Mouse (Mus musculus) common myeloid progenitor, adult 5-6 weeks (primary cell): Measurements from ENCODE around the gene Gm11172. TPM values are rescaled to one million over a fixed set of nuclear protein-coding genes. Genes with fewer than 3 reads are reported as not detected.
"Not testable (repeated sequence)": the region's sequence is repeated elsewhere in the genome, so short reads cannot be mapped to it uniquely, and the experiment has no call there.

Experiments used
- ATAC-seq: replicated peaks from 2 replicates; pipeline ENCODE4 v1.8.0; 2016; ENCODE audit warnings: low read depth, mild to moderate bottlenecking, moderate TSS enrichment, inconsistent platforms; ENCODE audit not compliant: poor library complexity, severe bottlenecking
- total RNA-seq: library from RNA; stranded (forward); fragments of 200-1000, 187-1606 nt; gene quantifications from 2 replicates; pipeline ENCODE4 v1.2.3, GENCODE M21; 2017

The Gm11172 gene
- total RNA-seq, 1 experiment from 2014 or later: not detected

DNA sequence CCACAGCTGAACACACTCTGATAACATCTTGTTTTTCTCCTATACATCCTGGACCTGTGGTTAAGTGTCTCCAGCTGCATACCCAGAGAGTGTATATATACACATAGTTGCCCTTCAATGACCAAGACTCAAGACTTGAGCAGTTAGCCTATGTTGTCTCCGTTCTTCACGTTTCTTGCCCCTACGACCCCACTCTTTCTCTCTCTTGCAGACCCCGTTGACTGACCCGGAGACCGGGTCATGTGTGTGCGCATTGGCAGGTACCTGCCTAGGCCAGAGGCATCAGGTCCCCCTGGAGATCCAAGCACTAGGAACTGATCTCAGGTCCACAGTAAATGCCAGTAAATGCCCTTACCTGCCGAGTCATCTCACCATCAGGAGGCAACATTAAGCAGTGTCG is 14.6 kb downstream of the Gm11172 start:
- ATAC-seq: no peak

DNA sequence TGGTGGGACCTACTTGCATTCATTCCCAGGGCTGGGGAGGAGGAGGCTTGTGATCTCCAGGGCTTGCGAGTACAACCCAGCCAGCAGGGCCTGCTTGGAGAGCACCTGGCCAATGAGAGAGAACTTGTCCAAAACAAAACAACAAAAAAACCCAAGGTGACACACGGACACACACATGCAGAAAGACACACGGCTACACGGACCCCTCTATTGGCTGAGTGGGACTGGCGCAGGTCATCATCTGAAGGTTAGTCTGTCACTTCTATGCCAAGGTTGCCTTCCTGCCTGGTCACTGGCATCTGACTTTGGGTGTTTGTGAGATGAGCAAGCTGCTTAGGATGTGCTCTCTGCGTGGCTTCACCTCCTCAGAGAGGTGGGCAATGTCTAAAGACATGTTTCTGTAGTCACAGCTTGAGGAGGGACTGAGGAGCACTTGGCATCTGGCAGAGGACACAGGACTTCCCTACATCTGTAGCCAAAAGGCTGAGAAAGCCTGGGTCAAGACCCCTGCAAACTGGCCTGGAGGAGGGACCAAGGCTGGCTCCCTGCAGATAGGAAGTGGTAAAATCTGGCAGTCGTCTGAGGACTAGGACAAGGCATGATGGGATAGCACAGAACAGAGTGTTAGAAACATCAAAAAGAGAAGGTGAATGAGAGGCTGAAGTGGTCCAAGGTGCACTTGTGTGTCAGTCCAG is 15.2 kb downstream of the Gm11172 start:
- no peak for ATAC-seq

DNA sequence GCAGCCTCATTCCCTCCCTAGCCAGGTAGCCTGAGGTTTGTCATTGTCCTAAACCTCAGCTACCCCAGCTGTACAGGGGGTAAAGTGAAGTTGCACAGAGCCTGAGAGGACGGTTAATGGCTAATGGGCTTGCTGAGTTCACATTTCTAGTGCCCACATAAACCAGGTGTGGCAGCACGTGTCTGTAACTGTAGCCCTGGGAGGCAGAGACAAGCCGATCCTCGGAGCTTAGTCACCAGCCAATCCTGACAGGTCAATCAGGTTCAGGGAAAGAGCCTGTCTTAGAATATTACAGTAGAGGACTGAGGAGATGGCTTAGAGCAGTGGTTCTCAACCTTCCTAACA is 15.7 kb downstream of the Gm11172 start:
- ATAC-seq: no peak

DNA sequence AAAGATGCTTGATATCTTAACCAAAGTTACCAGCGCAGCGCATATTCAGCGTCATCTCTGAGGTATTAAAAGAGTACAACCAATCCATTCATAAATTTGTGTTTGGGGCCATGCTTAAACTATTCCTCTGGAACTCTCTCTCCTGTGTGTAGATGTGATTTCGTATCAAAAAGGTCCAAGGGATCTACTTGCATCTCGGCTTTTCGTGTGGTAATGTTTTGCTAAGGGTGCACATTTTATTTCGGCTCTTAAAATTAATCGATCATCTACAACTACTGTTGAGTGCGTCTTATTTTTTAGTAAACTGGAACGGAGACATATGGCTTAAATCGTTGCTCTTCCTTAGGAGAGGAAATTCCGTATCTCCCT is 21.8 kb downstream of the Gm11172 start:
- no peak for ATAC-seq

DNA sequence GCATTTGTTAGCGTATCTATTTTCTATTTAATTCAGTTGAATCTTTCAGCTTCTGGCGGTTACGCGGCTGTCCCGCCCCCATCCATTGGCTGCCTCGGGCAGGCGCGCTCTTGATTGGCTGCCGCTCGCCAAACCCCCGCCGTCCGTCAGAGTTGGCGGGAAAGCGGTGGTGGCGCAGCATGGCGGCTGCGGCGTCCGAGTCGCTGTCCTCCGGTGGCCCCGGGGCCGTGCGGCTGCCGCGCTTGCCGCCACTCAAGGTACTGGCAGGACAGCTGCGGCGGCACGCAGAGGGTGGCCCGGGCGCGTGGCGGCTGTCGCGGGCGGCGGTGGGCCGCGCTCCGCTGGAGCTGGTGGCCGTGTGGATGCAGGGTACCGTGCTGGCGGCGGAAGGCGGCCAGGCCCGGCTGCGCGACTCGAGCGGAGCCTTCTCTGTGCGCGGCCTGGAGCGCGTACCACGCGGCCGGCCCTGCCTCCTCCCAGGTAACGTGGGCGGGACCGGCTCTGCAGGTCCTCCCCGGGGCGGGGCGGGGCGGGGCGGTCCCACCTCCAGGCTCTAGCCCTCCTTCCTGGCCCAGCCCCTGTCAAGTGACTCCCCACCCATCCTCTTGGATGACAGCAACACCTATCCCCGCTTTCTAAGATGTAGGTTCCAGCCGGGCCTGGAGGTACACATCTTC is 22.3 kb downstream of the Gm11172 start, which contains the start of gene Rmi2:
Gene Rmi2 (plus strand): TSS at position 149 of the 677 bp plus-strand sequence.
- peak; percentile 83 for ATAC-seq

DNA sequence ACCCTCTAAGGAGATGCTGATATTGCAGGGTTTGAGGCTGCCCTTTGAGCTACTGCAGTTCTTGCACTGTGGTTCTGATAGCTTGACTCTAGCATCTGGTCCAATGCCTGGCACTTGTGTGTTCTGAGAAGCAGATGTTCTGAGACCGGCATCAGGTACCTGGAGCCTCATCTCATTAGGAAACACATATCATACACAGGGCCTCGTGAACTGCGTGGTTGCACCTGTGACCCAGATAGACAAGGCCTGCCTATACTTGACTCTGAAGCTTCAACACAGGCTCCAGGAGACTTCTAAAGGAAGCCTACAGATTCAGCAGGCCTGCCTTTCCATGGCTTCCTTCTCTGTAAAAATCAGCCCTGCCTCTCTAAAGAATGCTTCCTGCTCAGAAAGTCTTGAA is 23.7 kb downstream of the Gm11172 start:
- ATAC-seq: no peak

DNA sequence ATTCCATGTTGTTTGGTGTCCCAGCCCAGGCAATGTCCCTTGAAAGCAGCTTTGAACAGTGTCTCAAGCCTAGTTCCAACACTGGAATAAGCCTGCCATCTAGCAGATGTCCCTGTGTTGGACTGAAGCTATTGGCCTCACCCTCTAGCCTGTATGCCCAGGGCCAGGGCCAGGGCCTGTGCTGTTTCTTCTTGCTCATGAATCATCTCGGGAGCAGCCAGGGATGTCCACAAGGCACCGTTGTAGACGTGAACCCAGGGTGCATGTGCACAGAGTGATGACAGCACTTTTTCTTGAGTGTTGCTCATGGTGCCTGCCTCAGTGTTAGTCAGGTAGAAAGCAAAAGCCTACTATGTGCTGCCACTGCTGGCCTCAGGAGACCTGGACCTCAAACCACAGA is 24.5 kb downstream of the Gm11172 start:
- no peak for ATAC-seq

DNA sequence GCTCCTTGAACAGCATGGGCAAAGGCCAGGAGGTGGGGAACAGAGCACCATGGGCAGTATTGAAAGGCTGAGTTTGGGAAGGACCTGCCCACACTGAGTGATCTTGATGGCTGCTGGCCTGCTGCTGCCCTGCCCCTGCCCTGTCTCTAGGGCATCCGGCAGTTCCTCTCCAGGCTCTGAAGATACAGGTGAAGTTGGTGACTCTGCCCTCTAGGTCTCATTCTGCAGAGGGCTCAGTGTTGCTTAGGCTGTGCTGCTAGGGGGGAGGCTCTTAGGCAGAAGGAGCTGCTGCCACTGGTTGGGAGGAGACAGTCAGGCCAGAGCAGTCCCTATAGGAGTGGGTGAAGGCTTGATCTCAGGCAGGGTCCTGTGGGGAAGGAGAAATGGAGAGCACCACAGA is 25.2 kb downstream of the Gm11172 start:
- peak; percentile 5; the same call in 1 of the 2 replicates for ATAC-seq

DNA sequence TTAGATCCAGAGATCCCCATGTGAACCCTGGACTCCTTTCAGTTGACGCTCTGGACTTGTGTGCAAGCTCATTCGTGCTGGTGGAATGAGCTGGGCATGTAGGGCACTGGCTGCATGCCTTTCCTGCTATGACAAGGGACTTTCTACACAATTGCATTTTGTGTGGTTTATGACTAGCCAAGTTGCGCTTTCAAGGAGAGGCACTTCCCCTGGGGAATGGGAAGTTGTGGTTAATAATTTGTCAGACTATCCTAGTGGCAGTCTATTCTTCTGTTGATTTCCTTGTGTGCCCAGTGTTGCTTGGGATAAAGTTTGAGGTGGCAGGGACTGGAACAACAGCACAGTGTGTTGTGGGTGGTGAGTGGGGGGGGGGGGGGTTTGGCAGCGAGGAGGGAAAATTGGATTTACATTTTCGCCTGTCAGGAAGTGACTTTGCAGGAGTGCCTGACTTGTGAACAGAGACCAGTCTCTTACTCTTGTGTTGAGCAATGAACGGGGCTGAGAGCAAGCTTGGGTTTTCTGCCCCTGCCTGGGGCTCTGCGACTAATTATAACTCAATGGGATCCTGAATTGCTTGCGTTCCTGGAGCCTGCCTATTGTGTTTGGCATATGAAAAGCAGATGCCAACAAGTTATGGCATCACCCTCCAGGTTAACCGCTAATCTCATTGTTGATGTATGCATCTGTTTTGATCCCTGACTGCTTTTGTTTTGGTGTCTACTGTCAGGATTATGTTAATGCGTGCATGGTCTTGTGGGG is 26.0 kb downstream of the Gm11172 start:
- peak; percentile 63 for ATAC-seq

DNA sequence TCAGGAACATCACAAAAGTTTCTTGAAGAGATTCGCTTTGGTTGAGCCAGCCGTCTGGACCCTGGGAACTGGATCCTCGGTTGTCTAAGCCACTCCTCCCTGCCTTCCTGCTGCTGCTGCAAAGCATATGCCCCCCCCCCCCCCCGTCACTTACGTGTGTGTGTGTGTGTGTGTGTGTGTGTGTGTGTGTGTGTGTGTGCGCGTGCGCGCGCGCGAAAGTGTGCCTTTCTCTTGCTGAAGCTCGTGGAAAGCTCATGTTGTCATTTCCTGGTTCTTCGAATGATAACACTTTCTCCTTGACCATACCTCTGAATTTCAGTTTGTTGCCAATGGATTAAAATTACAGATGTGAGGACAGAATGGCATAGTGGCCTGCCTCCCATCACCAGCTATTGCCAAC is 27.3 kb downstream of the Gm11172 start:
- ATAC-seq: no peak

DNA sequence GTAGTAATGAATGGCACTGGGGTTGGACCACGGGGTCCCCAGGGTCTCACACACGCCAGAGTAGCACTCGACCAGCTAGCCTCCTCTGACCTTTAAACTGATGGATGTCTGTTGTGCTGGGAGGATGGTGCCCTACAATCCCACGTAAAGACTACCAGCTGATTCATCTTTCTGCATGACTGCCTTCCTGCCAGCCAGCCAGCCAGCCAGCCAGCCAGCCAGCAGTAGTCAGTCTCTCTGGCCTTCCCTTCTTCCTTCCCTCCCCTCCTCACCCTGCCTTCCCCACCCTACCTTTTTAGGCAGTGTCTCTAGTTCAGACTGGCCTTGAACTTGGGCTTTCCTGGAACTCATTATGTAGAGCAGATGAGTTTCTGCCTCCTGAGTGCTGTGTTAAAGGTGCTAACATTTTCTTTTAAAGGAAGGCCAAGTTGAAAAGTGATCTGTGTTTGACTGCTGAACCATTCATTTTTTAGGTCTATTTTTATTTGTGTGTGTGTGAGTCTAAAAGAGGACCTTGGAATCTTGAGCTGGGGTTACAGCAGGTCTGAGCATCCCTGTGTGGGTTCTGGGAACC is 29.7 kb downstream of the Gm11172 start:
- no peak for ATAC-seq

DNA sequence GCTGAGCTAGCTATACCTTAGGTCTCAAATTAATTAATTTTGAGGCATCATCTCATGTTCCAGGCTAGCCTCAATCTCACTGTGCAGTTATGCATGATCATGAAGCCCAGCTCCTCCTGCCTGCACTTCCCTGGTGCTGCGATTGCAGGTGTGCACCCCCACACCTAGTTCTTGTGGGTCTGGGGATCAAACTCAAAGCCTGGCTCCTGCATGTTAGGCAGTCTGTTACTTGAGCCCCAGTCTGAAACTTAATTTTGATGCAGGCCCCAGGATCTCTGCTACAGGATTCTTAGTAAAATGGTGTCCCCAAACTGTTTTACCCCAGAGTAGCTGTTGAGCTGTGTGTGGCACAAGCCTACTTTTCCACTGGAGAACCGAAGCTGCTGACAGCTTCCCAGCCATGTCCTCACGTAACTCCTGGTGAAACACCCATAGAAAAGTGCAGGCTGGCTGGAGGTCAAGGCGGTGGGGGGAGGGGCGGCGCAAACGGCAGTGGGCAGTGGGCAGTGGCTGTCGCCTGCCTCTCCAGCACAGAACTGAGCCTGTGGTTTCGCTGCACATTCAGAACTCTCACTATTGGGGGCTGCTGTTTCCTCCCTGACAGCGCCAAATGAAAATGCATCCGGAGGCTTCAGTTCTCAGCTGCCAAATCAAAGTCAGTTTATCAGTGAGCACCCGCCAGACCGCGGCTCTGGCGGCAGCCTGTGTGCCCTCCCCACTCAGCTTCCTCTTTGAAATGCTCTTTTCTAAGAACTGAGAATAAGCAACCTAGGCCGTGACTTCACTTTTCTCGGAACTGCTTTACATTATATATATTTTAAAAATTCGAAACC is 31.0 kb downstream of the Gm11172 start:
- ATAC-seq: peak; percentile 93

DNA sequence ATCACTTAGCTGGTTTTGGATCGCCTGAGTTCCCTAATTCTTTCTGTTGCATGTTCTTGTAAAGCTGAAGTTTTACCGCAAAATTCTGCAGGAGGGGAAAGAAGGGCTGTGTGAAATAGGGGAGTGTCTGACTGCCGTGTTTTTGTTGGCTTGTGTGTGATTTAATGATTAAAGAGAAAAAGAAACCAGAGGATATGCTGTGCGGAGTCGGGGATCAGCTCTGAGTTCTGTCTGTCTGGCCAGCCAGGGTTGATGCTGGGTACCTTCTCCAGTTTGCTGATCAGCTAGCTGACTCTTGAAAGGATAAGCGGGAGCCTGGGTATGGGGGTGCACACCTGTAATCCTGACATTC is 31.6 kb downstream of the Gm11172 start:
- ATAC-seq: peak; percentile 43

DNA sequence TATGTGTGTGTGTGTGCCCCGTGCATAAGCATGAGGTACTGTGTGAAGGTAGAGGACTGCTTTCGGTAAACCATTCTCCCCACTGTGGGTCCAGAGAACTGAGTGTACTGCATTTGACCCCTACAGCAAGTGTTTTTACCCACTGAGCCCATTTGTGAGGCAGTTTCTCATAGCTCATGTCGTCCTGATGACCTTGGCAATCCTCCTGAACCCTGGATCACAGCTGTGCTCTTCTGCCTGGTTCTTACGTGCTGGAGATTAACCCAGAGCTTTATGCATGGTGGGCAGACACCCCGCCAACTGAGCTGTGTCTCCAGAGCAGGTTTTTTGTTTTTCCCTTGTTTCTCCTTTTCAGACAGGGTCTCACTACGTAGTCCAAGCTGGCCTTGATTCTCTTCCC is 33.2 kb downstream of the Gm11172 start:
- ATAC-seq: no peak

DNA sequence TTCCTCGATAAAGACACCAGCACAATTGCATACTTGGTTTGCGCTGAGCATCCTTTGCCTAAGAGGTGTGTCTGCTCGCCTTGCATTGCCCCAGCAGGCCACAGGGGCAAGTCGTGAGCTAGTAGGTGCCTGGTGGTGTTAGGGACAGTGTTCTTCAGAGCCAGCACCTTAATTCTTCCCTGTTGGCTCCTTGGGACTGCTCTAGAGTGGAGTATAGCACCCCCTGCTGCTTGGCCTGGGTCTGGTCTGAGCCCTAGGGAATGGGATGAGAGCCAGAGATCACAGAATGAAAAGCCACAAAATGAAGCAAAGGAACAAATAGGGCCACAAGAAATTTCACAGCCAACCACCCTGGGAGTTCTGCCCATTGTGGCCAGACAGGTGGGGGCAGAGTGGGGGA is 33.8 kb downstream of the Gm11172 start:
- peak; percentile 63 for ATAC-seq

DNA sequence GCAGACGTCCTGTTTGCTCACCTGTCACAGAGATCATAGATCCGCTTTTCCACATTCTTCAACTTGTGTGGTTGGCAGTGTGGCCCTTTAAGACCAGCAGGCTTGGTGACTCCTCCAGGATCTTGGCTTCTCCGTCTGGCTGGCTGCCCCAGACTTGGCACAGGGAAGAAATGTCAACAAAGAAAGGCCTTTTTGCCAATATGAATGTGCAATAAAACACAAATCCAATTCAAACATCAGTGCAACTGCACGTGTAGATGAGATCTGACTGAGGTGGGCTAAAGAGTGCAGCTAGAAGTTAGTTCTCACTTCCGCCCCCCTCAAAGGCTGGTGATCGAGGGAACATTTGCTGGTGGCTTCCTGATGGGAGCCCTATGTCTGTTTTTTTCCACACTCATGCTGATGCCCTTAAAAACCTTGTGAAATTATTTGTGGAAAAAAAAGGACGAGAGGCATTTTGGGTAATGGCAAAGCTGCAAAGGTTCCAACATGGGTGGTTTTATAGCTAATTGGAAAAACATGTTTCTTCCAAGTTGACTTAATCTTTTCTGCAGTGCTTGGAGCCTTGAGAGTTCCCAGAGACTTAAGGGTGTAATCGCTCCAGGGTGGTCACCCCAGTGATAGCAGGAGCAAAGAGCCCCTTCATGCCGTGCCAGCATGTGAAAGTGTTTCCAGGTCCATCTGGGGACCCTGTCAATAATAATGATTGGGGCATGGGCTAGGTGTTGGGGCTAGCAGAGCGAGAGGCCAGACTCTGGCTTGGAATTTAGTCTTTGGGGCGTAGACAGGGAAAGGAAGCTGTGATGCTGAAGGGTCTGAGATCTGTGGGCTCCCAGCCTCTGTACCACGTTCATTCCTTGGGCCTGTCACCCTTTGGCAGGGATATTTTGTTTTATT is 37.5 kb downstream of the Gm11172 start:
- ATAC-seq: no peak

DNA sequence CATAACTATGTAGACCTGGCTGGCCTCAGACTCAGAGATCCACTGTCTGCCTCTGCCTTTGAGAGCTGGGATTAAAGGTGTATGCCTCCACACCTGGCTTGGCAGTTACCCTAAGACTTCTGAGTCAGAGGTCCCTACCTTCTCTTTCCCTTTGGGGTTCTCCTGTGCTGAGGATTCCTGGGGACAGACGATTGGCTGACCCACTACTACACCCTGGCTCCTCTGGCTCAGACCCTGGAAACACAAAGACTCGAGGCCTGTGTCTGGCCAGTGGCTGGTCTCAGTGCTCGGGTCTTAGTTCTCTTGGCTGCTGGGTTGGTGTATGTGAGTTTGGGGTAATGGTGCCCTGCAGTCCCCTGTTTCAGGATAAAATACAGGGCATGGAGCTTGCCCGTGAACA is 38.2 kb downstream of the Gm11172 start:
- ATAC-seq: no peak

DNA sequence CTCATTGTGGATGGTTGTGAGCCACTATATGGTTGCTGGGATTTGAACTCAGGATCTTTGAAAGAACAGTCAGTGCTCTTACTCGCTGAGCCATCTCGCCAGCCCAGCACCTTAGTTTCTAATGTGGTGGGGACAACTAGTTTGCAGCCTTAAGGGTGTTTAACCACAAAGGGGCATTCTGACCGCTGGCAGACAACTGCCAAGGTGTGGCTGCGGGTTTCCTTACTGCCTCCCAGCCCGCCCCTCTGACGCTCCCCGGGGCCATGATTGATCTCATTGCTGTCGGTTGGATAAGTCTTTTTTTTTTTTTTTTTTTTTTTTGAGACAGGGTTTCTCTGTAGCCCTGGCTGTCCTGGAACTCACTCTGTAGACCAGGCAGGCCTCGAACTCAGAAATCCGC is 39.5 kb downstream of the Gm11172 start:
- not testable (repeated sequence) for ATAC-seq

DNA sequence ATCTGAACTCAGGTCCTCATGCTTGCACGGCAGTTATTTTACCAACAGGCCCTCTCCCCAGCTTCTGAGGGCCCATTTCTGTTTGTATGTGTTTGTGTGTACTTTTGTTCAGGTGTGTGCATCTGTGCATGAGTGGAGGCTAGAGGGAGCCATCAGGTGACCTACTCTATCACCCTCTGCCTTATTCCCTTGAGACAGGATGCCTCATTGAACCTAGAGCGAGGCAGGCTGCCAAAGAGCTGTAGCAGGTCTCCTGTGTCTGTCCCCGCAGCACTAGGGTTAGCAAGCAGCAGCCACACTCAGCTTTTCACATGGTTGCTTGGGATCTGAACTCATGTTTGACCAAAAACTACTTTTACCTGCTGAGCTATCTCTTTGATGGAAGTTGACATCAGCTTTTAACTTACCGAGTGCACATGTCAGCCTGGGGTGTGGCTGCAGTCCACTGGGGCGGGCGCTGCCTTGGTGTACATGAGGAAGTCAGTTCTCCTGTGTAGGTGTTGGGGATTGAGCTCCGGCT is 47.1 kb downstream of the Gm11172 start:
- no peak for ATAC-seq
